Mouse (Mus musculus) intestine, embryonic 14.5 days (tissue): ENCODE data around the gene Gm21954. TPM values are rescaled to one million over a fixed set of nuclear protein-coding genes. Genes with fewer than 3 reads are reported as not detected.

ENCODE experiments used
- ATAC-seq: fragments of 200-750 bp; cut with Nextera tagmentation; replicated peaks from 2 replicates; pipeline ENCODE4 v1.8.0; 2017; ENCODE audit warnings: low read depth, moderate number of reproducible peaks, moderate TSS enrichment, moderate library complexity; ENCODE audit not compliant: low FRiP score, low TSS enrichment
- DNase-seq: peaks from one replicate; pipeline ENCODE4 v3.0.0-alpha.2; 2018; ENCODE audit warnings: low spot score
- H3K27ac ChIP-seq: fragments of 300-500 bp; sonication (generic); 2 replicates; pipeline ENCODE4 v1.5.1; 2014; ENCODE audit warnings: low read depth, mild to moderate bottlenecking, control low read depth
- H3K27me3 ChIP-seq: fragments of 300-500 bp; sonication (generic); replicated peaks from 2 replicates; pipeline ENCODE4 v1.6.1; 2014; ENCODE audit warnings: low read length, control low read depth; ENCODE audit not compliant: control insufficient read depth, insufficient read depth
- H3K36me3 ChIP-seq: fragments of 300-500 bp; sonication (generic); 2 replicates; pipeline ENCODE4 v1.6.1; 2014; ENCODE audit warnings: low read length, control low read depth; ENCODE audit not compliant: control insufficient read depth, insufficient read depth
- H3K4me1 ChIP-seq: fragments of 300-500 bp; sonication (generic); replicated peaks from 2 replicates; pipeline ENCODE4 v1.6.1; 2014; ENCODE audit warnings: low read length, control low read depth, mixed read lengths; ENCODE audit not compliant: control insufficient read depth, insufficient read depth
- H3K4me2 ChIP-seq: fragments of 300-500 bp; sonication (generic); 2 replicates; pipeline ENCODE4 v1.6.1; 2014; ENCODE audit warnings: low read length
- H3K4me3 ChIP-seq: fragments of 300-500 bp; sonication (generic); 2 replicates; pipeline ENCODE4 v1.5.1; 2014; ENCODE audit warnings: low read depth, low read length, control low read depth, mixed read lengths
- H3K9ac ChIP-seq: fragments of 300-500 bp; sonication (generic); 2 replicates; pipeline ENCODE4 v1.6.1; 2014; ENCODE audit warnings: mild to moderate bottlenecking, low read length
- H3K9me3 ChIP-seq: fragments of 300-500 bp; sonication (generic); 2 replicates; pipeline ENCODE4 v1.6.1; 2016; ENCODE audit warnings: low read length, control low read depth; ENCODE audit not compliant: control insufficient read depth
- WGBS: fragments of 180-500 bp; shearing (Covaris S2); extraction: QIAGEN DNeasy Blood & Tissue Kit; methylation state at CpG from one replicate; pipeline ENCODE4 v1.1.7; 2014; 5-methylcytosine and 5-hydroxymethylcytosine counted together
- polyA plus RNA-seq: library from polyadenylated mRNA; unstranded; fragments of >200 nt; fragmentation: Nextera tagmentation; extraction: Ambion mirVana; gene quantifications from 2 replicates; pipeline ENCODE4 v1.2.1, GENCODE M21; 2014

Gm21954 gene
- polyA plus RNA-seq, 1 experiment from 2014 or later: not detected

- 91% methylated on average over 2 of the region's 2 CpGs for WGBS
- no peaks in the 10 kb centered on the region for H3K4me1 ChIP-seq
- H3K27ac ChIP-seq: no peak overlapping the region
- no peak for ATAC-seq
- H3K27me3 ChIP-seq: no peaks in the 10 kb centered on the region
- no peak overlapping the region for H3K9ac ChIP-seq
- no peak for DNase-seq
- H3K4me2 ChIP-seq: no peak overlapping the region
- no peaks in the 10 kb centered on the region for H3K9me3 ChIP-seq
- no peak overlapping the region for H3K4me3 ChIP-seq
- H3K36me3 ChIP-seq: no peaks in the 10 kb centered on the region
Observed at GRCm38 (mm10) chr3:55452464-55452863, 19.5 kb downstream of the Gm21954 start.

- no peaks in the 10 kb centered on the region for H3K4me1 ChIP-seq
- no peaks in the 10 kb centered on the region for H3K9me3 ChIP-seq
- WGBS: 81% methylated on average over 3 of the region's 3 CpGs
- DNase-seq (no peak), ATAC-seq (no peak)
- no peaks in the 10 kb centered on the region for H3K36me3 ChIP-seq
- H3K4me2 ChIP-seq: no peak overlapping the region
- no peak overlapping the region for H3K9ac ChIP-seq
- H3K27me3 ChIP-seq: no peaks in the 10 kb centered on the region
- no peak overlapping the region for H3K27ac ChIP-seq
- no peak overlapping the region for H3K4me3 ChIP-seq
Observed at GRCm38 (mm10) chr3:55451877-55452276, 20.1 kb downstream of the Gm21954 start.

DNA sequence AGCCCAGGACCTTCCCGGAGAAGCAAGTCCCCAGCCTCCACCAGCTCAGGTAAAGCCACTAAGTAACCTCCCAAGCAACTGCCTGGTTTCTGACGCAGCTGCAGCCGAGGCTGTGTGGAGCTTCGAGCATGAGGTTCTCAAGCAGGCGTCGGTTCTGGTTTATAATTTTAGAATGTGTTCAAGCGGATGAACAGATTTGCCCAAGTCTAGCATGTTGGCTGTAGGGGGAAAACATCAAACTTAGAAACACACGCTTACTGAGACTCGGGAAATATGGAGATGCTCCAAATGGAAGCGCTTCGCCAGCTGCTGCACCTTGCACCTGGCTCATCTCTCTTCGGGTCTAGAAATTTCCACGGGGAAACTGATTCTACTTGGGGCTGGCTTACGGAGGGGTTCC, 21.0 kb downstream of the Gm21954 start:
- DNase-seq (no peak), ATAC-seq (no peak)
- Histone ChIP-seq H3K4me1 (no peaks in the 10 kb centered on the region), H3K27ac (no peak overlapping the region), H3K4me2 (no peak overlapping the region), H3K9me3 (no peaks in the 10 kb centered on the region), H3K4me3 (no peak overlapping the region), H3K36me3 (no peaks in the 10 kb centered on the region), H3K9ac (no peak overlapping the region), H3K27me3 (no peaks in the 10 kb centered on the region)
- WGBS: 94% methylated on average over 14 of the region's 14 CpGs

DNA sequence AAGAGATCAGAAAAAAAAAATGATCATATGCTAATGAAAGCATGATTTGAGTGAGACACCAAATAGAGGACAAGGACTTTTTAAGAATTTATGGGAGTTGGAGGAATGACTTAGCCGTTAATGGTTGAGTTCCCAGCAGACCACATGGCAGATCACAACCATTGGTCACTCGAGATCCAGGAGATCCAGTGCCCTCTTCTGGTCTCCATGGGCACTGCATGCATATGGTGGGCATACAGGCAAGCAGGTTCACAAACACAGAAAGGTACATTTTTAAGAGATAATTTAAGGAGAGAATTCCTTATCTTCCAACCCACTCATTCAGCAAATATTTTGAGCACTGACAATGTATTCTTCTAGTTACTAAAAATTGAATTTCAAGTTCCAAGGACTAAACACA, 22.9 kb downstream of the Gm21954 start:
- H3K9ac ChIP-seq: no peak overlapping the region
- no peak for ATAC-seq
- H3K27me3 ChIP-seq: no peaks in the 10 kb centered on the region
- no peak overlapping the region for H3K4me2 ChIP-seq
- no peak for DNase-seq
- no peak overlapping the region for H3K4me3 ChIP-seq
- WGBS: 87% methylated on average over 2 of the region's 2 CpGs
- H3K36me3 ChIP-seq: no peaks in the 10 kb centered on the region
- H3K4me1 ChIP-seq: no peaks in the 10 kb centered on the region
- H3K9me3 ChIP-seq: no peaks in the 10 kb centered on the region
- no peak overlapping the region for H3K27ac ChIP-seq

DNA sequence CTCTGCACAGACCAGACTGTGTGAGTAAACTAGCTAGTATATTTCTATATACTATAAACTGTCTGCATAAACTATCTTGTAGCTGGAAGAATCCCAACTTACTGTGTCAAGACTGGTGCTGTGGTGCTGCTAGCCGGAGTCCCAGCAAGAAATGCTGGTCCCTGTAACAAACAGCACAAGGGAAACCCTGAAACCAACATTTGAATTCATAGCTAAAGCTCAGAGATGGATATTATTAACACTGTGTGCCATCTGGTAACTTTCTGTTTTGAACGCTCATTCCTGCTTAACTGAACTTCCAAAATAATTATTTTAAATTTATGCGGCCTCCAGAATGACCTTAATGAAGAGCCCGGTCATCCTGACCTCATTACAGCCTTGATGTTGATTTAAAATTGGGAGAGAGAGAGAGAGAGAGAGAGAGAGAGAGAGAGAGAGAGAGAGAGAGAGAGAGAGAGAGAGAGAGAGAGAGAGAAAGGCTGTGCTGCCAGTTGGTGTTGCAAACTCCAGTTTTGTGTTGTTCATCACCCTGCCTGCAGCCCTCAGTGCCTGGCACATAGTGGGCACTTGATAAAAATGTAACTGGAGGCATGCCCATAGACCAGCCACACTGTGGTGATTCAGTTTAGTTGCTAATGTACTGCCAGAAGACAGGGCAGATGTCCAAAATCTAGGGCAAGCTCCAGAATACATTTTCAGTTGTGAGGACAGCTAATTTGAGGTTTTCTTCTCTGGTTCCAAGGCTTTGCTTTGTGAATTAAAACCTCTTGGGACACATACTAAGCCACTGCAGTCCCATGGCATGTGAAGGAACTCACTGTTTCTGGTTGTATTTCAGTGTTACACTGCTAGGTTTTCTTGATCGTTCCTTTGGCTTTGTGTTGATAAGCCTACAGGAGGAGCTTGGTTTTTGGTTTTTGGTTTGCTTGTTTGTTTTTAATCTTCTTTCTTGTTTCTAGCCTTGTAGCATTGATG, 24.2 kb downstream of the Gm21954 start:
- no peak overlapping the region for H3K4me2 ChIP-seq
- H3K4me3 ChIP-seq: no peak overlapping the region
- no peak overlapping the region for H3K27ac ChIP-seq
- no peak overlapping the region for H3K9ac ChIP-seq
- DNase-seq (no peak), ATAC-seq (no peak)
- no peaks in the 10 kb centered on the region for H3K36me3 ChIP-seq
- 85% methylated on average over 5 of the region's 5 CpGs for WGBS
- no peaks in the 10 kb centered on the region for H3K4me1 ChIP-seq
- H3K9me3 ChIP-seq: no peaks in the 10 kb centered on the region
- no peaks in the 10 kb centered on the region for H3K27me3 ChIP-seq

DNA sequence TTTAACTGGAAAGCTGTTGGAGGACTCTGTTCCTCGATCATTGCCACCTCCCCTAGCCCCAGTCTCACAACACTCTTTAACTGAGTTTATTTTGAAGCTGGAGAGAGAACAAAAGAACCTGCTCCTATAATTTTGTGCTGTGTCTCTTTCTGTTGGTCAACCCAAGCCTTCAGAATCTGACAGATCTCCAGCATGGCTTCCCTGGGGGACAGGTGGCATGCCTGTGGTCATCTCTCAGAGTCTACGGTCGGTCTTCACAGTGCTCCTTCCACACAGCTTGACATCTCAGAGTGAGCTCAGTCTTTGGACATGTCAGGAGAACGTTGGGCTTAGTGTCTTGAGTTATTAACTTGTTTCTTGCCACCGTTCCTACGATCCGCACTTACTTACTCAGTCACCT, 25.3 kb downstream of the Gm21954 start:
- DNase-seq (no peak), ATAC-seq (no peak)
- Histone ChIP-seq H3K4me3 (no peak overlapping the region), H3K9me3 (no peaks in the 10 kb centered on the region), H3K36me3 (no peaks in the 10 kb centered on the region), H3K27ac (no peak overlapping the region), H3K27me3 (no peaks in the 10 kb centered on the region), H3K4me2 (no peak overlapping the region), H3K4me1 (no peaks in the 10 kb centered on the region), H3K9ac (no peak overlapping the region)
- WGBS: 89% methylated on average over 7 of the region's 7 CpGs

GRCm38 (mm10) chr3:55443725-55444124, 28.3 kb downstream of the Gm21954 start:
- Histone ChIP-seq H3K4me1 (no peaks in the 10 kb centered on the region), H3K9me3 (no peaks in the 10 kb centered on the region), H3K27ac (no peak overlapping the region), H3K27me3 (no peaks in the 10 kb centered on the region), H3K4me3 (no peak overlapping the region), H3K36me3 (no peaks in the 10 kb centered on the region), H3K4me2 (no peak overlapping the region), H3K9ac (no peak overlapping the region)
- ATAC-seq: no peak
- DNase-seq: no peak
- 89% methylated on average over 2 of the region's 2 CpGs for WGBS

DNA sequence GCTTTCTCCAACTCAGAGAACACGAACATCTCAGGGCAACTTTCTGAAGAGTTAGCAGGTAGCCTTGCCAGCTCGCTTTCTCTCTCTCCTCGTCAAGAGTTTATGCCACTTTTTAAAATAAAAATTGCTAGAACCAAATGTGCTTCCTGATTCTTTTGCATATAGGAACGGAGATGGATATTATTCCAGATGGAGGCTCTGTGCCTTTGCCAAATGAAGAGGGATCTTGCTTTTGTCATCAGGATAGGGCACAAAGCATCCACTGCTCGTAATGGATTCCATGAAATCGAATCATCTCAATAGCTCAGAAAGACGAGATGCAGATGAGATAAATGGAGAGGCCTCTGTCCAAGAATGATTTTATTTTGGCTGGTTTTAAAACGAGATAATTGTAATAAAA, 28.7 kb downstream of the Gm21954 start:
- Histone ChIP-seq H3K4me3 (no peak overlapping the region), H3K27me3 (no peaks in the 10 kb centered on the region), H3K36me3 (no peaks in the 10 kb centered on the region), H3K9me3 (no peaks in the 10 kb centered on the region), H3K4me1 (no peaks in the 10 kb centered on the region), H3K27ac (no peak overlapping the region), H3K9ac (no peak overlapping the region), H3K4me2 (no peak overlapping the region)
- DNase-seq (no peak), ATAC-seq (no peak)
- 80% methylated on average over 8 of the region's 8 CpGs for WGBS
